Mouse (Mus musculus) brain, embryonic 14.5 days (tissue): ENCODE measurements around the gene Trim72.

ENCODE experiments used
- CTCF ChIP-seq: fragments of 200-500 bp; IDR thresholded peaks from 2 replicates; pipeline ENCODE4 v1.5.1; 2012; ENCODE audit warnings: inconsistent platforms, mild to moderate bottlenecking, moderate library complexity, borderline replicate concordance; ENCODE audit not compliant: insufficient read depth, insufficient read length; ENCODE audit errors: extremely low read depth
- POLR2A ChIP-seq: fragments of 200-500 bp; IDR thresholded peaks from 2 replicates; pipeline ENCODE4 v1.6.1; 2012; ENCODE audit warnings: mild to moderate bottlenecking, inconsistent platforms, borderline replicate concordance; ENCODE audit not compliant: poor library complexity, insufficient read depth, insufficient read length, severe bottlenecking; ENCODE audit errors: extremely low read depth

DNA sequence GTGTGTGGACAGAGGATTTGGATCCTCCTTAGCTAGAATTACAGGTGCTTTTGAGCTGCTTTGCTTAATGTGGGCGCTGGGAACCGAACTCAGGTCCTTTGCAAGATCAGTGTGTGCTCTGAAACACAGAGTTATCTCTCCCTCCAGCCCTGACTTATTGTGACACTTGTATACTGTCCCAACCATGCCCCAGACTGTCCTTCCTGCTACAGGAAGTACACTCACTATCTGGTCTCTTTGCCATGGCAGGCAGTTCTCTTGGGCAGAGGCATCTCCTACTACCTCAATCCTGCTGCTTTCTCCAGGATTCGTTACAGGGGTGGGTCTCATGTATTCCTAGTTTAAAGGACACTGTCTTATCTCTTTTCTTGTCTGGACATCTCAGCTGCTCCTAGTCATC is 14.5 kb downstream of the Trim72 start:
- TF ChIP-seq POLR2A (no peak), CTCF (no peak)
